Mouse (Mus musculus): Measurements from ENCODE around the gene Ech1. TPM values are rescaled to one million over a fixed set of nuclear protein-coding genes. Genes with fewer than 3 reads are reported as not detected.

Gene Ech1
- polyA plus RNA-seq, 1 experiment, result 250 TPM

DNA sequence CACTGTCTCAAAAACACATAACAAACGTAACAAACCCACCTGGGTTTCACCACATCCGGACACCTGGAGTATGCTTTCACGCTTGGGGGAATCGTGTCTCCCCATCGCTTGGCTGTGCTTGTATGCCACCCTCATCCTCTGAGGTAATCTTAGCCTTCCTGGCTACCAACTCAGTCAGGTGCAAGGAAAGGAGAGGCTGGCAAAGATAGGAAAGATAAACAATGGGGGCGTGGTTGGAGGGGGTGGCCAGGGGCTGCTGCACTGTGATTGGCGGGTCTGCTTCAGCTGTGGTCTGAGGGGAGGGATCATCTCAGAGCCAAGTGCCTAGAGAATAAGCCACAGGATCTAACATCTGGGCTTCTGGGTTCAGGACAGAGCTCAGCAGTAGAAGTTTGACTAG is 54.6 kb downstream of the Ech1 start:
- no peak for TF ChIP-seq CTCF (IDR thresholded peaks at IDR 0.05; ENCODE audit: insufficient read depth, low read length)
- TF ChIP-seq POLR2A (IDR thresholded peaks at IDR 0.05; ENCODE audit: borderline replicate concordance, extremely low read depth, low read depth, low read length), result no peak
- no peak for DNase-seq
- WGBS, result 72% methylated on average over 7 of the region's 7 CpGs
- H3K4me3 ChIP-seq (replicated peaks; ENCODE audit: extremely low read depth, low read depth, low read length), result no peak overlapping the region
- H3K4me1 ChIP-seq (ENCODE audit: control insufficient read depth, insufficient read depth, low read length), result no peaks in the 10 kb centered on the region

DNA sequence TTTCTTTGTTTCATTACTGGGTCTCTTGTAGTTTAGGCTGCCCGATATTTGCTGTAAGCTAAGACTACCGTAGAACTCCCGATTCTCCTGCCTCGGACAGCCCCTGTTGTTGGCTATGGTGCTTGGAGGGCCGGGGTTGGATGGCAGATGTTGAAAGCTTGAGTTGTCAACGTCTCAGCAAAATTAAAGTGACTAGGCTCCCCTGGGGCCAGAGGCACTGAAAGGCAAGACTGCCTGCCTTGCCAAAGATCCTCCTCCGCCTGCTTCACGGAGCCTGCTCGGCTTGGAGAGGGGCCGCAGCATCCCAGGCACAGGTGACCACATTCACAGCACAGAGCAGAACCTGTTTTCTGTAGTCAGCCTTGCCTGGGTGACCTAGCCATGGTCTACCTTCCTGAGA is 55.5 kb downstream of the Ech1 start:
- TF ChIP-seq POLR2A (IDR thresholded peaks at IDR 0.05; ENCODE audit: borderline replicate concordance, extremely low read depth, low read depth, low read length) (no peak), CTCF (IDR thresholded peaks at IDR 0.05; ENCODE audit: insufficient read depth, low read length) (no peak)
- Histone ChIP-seq H3K4me1 (ENCODE audit: control insufficient read depth, insufficient read depth, low read length) (no peaks in the 10 kb centered on the region), H3K4me3 (replicated peaks; ENCODE audit: extremely low read depth, low read depth, low read length) (no peak overlapping the region)
- no peak for DNase-seq
- 77% methylated on average over 10 of the region's 10 CpGs for WGBS

DNA sequence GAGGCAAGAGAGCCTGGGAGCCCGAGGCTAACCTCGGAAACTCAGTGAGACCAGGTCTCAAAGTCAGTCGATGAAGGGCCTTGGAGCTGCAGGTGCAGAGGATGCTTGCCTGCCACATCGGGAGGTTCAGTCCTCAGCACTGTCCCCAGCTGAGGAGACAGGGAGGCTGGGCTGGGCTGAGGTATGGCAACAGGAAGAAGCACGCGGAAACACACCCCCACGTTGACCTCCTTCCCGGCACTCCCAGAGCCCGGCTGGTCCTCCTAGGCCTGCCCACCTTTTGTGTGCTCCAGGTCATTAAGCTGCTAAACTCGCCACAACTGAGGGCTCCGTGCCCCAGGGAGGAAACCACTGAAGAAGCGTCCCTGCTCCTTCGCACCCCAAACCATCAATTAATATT is 56.2 kb downstream of the Ech1 start, which contains the start of gene Capn12:
Gene Capn12, plus strand, starts transcription at position 224 of the 400 bp plus-strand sequence.
- TF ChIP-seq POLR2A (IDR thresholded peaks at IDR 0.05; ENCODE audit: borderline replicate concordance, extremely low read depth, low read depth, low read length) (no peak), CTCF (IDR thresholded peaks at IDR 0.05; ENCODE audit: insufficient read depth, low read length) (no peak)
- 40% methylated on average over 13 of the region's 13 CpGs for WGBS
- Histone ChIP-seq H3K4me3 (replicated peaks; ENCODE audit: extremely low read depth, low read depth, low read length) (no peak within 1 kb of the TSS), H3K4me1 (ENCODE audit: control insufficient read depth, insufficient read depth, low read length) (no peaks in the 10 kb centered on the region)
- no peak for DNase-seq

Other genes starting within 250 kb of the Ech1 start
- gene Samd4b, start 227.1 kb upstream of the Ech1 start, polyA plus RNA-seq (2012; rRNA removed), result 93.9 and 112 TPM in 2 replicates
- gene Pak4, start 227.0 kb upstream of the Ech1 start, polyA plus RNA-seq (2012; rRNA removed), result 66.7 and 76.0 TPM in 2 replicates
- gene Acp7, start 193.9 kb upstream of the Ech1 start, polyA plus RNA-seq (2012; rRNA removed), result 0.41 and 16.5 TPM in 2 replicates
- gene Fbxo27, start 132.4 kb upstream of the Ech1 start, polyA plus RNA-seq (2012; rRNA removed), result 3.7 and 3.8 TPM in 2 replicates
- gene Fbxo17, start 108.4 kb upstream of the Ech1 start, polyA plus RNA-seq (2012; rRNA removed), result 6.1 and 7.0 TPM in 2 replicates
- gene Mrps12, start 83.4 kb upstream of the Ech1 start, polyA plus RNA-seq (2012; rRNA removed), result 45.9 and 57.2 TPM in 2 replicates
- 13.6 and 15.8 TPM in 2 replicates for gene Sars2, start 83.2 kb upstream of the Ech1 start, polyA plus RNA-seq (2012; rRNA removed)
- not detected in 2 replicates for gene Ccer2, start 69.0 kb upstream of the Ech1 start, polyA plus RNA-seq (2012; rRNA removed)
- gene Sirt2, start 58.5 kb upstream of the Ech1 start, polyA plus RNA-seq (2012; rRNA removed), result 84.9 and 102 TPM in 2 replicates
- gene Nfkbib, start 57.7 kb upstream of the Ech1 start, polyA plus RNA-seq (2012; rRNA removed), result 48.5 and 49.2 TPM in 2 replicates
- gene Rinl, start 36.2 kb upstream of the Ech1 start, polyA plus RNA-seq (2012; rRNA removed), result 11.2 and 14.5 TPM in 2 replicates
- 166 and 244 TPM in 2 replicates for gene Hnrnpl, start 16.7 kb upstream of the Ech1 start, polyA plus RNA-seq (2012; rRNA removed)
- 19.0 and 25.5 TPM in 2 replicates for gene Lgals4, start 8.6 kb downstream of the Ech1 start, polyA plus RNA-seq (2012; rRNA removed)
- gene Lgals7, start 38.6 kb downstream of the Ech1 start, polyA plus RNA-seq (2012; rRNA removed), result 2.2 and 314 TPM in 2 replicates
- 0.05 and 1.3 TPM in 2 replicates for gene Capn12, start 56.2 kb downstream of the Ech1 start, polyA plus RNA-seq (2012; rRNA removed)
- gene Actn4, start 137.1 kb downstream of the Ech1 start, polyA plus RNA-seq (2012; rRNA removed), result 314 and 324 TPM in 2 replicates
- 175 and 234 TPM in 2 replicates for gene Eif3k, start 156.6 kb downstream of the Ech1 start, polyA plus RNA-seq (2012; rRNA removed)
- 16.7 and 17.0 TPM in 2 replicates for gene Map4k1, start 156.8 kb downstream of the Ech1 start, polyA plus RNA-seq (2012; rRNA removed)